Mouse (Mus musculus) adrenal gland, adult 18-20 months (tissue): ENCODE data around the gene Fap. TPM values are rescaled to one million over a fixed set of nuclear protein-coding genes. Genes with fewer than 3 reads are reported as not detected.

Experiments
- DNase-seq, 2 experiments: peaks; one replicate each; pipeline ENCODE4 v3.0.0; 2021 to 2022; ENCODE audit warnings: low spot score in 2 of 2
- long read RNA-seq, 2 experiments: library from polyadenylated mRNA; stranded (forward); transcript quantifications; one replicate each; pipeline ENCODE4 v2.0.0; 2021
- total RNA-seq, 2 experiments: library from RNA; stranded (reverse); gene quantifications; 1 replicate in 1 of 2; 2 replicates in 1 of 2; pipeline ENCODE4 v1.2.3; 2021

Gene Fap
- 1 to 10 TPM; 2.1 to 3.2 TPM for total RNA-seq
- long read RNA-seq, experiment 1 = 0 reads
- long read RNA-seq, experiment 2, partial matches to known transcripts = 1 of 5 reads
- long read RNA-seq, experiment 2, other reads (novel, unspliced or antisense) = 1 of 5 reads

DNA sequence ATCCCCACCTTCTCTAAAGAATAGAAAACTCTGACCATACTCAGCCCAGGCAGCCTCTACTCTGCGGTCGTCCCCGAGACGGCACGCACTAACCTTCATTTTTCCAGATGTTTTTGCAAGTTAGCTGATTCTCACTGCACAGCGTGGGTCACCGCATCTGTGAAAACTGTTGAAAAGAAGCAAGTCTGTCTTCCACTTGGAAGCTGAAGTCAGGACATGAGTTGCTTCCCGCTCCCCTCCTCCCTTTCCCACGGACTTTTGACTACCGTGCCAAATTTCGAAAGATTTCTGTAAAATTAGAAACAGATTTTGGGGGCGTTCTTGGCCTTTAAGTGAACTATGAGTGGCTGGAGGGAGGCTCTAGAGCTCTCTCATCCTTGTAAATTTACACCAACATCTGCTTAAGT lies at the start of gene Fap:
Gene Fap, minus strand, starts transcription at position 323 of the 407 bp plus-strand sequence.
- DNase-seq = no peak

DNA sequence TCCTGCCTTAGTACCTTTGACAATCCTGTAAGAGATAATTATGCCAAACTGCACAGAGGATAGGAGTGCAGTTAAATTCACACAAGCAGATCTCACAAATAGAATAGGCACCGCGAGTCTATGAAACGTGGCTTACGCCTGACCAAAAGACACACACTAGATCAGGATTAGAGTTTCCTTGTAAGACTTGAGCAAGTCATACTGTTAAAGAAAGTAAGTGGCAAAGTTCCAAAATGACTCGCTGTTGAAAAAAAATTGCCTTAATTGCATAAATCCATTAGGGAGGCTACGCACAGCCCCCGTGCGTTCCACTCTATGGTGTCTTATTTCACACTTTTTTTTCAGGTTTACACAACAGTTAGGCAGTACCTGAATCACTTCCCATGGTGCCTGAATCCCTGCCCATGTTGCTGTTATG lies 49.2 kb upstream of the Fap start:
- DNase-seq = no peak

DNA sequence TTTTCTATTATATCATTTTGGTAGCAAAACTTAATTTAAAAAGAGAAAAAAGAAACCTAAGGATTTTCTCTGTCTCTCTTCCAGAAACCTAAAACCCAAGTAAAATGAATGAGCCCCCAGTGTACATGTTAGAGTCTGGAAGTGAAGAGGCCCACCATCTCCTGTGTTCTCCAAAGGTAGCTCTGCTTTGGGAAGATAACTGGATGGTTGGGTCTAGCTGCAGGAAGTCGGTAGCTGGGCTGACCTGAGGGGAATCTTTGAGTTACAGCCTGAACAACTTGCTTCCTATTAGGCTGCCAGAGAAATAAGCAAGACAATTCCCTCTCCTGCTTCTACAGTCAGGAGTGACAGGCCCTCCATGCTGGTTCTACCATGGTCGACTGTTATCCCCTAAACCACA lies 45.8 kb upstream of the Fap start:
- DNase-seq = no peak

DNA sequence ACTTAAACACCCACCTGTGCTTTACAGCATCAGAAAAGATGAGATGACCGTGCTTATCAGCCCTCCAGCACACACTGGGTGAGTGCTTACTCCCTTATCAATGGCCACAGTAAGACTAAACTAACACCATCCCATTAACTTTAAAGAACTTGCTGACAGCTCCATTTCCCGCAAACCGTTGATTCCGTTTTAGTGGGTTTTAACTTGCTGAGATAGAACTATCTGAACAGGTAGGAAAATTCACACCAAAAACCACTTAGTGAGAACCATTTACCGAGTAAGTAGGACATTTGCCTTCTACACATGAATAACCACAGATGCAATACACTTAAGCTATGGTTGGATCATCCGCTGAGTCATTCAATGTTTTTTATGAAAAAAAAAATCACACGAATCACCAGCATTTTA lies 45.1 kb upstream of the Fap start:
- no peak for DNase-seq

DNA sequence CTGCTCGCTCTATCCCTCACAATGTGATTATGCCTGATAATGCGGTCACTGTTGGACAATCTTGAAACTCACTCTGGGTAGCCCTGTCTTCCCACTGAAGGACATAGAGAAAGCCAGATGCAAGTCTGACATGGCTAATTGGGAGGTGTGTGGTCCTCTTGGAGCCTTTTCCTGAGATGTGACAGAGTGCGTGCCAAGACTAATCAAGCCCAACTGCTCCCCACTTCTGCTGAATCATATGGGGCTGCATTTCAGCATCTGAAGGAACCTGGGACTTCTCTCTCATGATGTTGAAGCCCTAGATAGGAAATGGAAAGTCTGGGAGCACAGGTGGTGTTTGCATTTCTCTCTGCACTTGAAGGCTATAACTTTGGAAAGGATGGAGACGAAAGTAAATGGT lies 39.3 kb upstream of the Fap start:
- no peak for DNase-seq

DNA sequence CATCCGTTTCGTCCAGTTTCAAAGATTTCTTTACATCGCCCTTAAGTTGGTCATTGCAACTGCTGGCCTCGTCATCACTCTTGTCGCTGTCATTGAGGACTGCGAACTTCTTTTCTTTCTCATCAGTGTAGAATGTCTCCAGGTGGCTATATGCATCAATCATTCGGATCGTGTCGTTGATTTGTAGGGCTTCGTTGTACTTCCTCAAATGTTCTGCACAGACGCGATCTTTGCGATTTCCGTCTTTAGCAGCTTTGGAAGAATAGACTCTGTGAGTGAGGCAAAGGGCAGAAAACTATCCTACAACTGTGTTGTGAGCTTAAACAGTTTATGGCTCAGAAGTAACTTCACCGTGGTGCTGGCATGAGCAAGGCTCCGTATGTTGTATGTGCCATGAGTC lies 32.3 kb upstream of the Fap start:
- DNase-seq = no peak

DNA sequence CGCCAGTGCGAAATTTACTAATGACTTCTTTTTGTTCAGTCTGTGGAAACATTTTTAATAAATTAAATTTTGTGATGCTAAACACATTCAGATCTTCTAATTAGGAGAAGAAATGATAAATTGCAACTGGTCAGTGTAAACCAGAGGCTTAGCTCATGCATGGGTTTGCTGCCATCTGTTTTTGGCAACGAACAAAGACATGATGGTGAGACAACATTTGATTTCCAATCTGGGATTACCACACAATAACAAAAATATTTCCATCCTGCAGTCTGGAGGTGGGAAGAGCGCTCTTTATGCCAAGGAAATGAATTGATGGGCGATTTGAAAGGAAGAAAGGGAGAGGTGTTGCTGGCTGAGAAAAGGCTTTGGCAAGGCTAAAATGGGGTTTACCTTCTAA lies 29.7 kb upstream of the Fap start:
- no peak for DNase-seq

DNA sequence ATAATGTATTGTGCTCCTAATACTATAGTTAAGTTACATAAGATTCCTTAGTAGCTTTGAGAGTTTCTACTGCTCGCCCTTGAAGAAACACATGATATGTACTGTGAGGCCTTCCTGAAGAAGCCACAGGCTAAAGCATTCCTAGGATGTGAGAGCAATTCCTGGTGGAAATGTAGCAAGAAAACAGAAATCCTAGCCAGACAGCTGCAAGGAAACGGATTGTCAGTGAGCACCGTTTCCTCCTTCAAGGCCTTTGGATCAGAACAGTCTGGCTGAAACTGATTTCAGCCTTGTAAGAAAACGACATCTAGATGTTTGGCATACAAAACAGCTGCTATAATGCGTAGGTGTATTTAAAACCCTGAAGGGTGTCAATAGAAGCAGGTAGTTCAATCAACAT lies 22.7 kb upstream of the Fap start:
- DNase-seq = no peak

DNA sequence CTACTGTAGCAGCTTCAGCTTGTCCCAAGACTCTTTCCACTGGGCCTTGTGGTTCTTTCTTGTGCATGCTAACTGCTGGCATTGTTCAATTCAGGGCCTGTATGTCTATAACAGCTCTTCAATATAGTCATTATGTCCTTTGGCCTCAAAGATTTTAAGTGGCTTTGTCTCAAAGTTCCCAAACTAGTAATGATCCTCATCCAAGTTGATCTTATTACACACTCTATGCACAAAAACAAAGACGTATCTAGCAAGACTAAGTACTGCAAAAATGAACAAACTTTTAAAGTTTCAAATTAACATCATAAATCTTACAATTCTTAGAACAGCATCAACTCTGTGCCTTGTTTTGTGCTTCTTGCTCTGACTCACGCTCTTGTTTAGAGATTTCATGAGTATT lies 20.6 kb upstream of the Fap start:
- no peak for DNase-seq

DNA sequence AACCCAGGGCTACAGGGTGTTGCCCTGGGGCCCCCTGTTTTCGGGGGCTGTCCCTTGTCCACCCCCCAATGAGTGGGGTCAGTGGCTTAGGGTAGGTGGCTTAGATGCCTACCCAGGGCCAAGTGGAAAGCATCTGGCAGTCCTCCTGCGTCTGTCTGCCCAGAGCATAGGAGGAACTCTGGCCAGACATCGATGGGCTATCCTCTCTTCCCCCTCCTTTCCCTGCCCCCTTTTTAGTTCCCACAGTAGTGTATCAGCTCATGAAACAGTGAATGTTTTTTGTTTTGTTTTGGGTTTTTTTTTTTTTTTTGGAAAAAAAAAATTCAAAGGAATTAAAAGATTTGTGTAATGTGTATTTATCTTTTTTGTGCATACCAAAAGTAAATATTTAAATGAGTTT lies 17.7 kb upstream of the Fap start:
- no peak for DNase-seq

DNA sequence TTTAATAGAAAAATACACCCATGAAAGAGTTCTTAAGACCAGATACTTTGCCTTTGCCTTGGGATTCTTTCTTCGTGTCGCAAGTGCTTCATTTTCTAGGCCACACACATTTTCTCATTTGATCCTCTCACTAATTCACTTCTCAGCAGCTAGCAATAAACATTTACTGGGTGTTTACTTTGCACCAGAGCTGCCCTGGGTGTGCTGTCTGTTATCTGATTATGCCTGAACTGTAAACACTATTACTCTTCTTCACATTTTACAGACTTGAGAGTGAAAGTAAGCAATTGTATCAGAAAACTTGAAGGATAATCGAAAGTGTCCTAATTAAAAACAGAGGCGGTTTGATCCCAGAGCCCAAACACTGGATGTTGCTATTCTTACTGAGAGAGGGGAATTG lies 15.5 kb upstream of the Fap start:
- no peak for DNase-seq

DNA sequence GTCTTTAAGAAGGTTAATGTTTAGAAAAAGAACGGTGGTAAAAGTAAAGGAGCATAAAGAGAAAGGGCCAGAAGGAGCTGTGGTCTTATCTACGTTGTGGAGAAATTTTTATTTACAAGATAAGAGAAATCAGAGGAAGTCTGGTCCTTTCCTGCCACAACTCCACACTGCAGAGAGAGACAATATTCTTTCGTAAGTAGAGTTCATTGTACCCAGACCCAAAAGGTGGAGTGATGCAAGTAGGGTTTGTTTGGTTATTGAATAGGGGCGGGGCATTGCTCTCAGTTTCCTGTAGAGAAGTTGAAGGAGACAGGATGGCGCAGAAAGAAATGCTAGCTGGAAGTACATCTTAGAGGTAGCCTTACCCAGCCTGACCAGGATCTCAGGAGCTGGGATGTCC lies 11.9 kb upstream of the Fap start:
- DNase-seq = no peak

DNA sequence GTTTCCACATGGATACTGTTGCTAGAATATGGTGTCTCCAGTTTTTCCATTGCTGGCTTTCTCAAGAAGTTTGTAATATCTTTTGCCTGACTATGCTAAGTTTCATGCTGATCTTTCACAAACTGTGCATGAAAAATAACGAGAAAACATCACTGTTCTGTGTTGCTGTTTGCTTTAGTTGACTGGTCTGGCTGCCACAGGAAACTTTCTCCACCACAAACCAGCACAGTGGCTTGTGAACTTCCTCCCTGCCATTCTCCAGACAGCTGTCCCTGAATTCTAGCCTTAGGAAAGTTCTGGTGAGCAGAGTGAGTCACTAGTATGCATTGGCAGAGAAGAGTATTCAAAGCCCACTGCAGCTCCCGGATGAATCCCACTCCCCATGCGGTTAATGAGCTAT lies 1.1 kb upstream of the Fap start:
- DNase-seq = no peak

DNA sequence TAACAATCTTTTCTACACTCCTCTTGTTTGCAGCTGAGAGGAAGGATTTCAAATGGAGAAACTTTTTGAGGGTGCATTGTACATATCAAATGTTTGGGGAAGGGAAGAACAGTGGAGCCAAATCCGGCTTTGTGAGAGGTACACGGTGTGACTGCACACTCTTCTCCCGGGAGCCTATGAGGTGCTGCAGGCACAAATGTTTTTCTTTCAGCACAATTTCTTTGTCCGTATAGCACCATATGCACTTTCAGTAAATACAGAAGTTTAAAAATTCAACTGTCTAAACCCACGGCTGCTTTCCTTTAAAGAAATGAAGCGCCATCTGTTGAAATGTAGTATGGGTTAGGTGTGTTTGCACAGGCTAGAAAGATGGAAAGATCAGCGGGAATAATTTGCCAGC lies 375 bp upstream of the Fap start:
- DNase-seq = no peak

DNA sequence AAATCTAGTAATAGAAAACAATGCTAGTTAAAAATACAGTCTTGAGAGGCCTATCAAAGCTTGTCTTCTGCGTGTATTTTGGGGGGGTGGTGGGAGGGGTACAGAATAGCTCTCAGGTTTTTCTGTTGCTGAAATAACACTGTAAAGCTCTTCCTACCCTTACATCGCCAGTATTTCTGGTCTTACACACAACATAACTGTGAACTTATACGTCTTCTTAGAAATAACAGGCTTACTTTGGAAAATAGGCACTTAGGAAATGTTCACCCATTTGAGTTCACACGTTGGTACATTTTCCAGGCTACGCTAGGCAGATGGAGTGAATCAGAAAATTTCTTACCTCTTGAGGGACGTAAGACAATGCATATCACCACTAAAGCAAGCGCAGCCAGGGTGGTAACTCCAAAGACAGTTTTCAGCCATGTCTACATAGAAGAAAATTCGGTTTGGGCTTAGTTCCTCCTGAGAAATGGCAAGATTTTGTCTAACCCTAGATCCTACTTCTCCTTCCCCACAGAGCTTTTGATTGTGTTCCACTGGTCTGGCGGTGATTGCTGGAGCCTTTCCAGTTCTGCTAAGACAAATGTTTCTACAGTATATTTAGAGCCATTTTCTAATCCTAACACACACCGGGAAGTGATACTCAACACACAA lies 649 bp downstream of the Fap start:
- DNase-seq = no peak

DNA sequence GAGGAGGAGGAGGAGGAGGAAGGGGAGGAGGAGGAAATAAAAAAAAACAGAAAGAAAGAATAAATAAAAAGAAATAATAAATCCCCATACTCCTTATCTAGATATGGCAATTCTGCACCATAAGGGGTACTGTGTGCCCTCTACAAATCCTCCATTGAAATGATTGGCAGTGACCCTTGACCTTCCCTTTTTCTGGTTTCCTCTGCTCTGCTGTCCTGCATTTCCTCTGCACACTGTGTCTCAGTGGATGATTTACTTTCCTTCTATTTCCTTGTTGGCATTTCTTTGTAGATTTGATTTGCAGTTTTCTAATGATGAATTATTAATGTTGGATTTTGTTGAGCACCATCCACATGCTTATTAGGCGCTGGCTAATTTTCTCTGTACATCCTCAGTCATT lies 9.2 kb downstream of the Fap start:
- no peak for DNase-seq

DNA sequence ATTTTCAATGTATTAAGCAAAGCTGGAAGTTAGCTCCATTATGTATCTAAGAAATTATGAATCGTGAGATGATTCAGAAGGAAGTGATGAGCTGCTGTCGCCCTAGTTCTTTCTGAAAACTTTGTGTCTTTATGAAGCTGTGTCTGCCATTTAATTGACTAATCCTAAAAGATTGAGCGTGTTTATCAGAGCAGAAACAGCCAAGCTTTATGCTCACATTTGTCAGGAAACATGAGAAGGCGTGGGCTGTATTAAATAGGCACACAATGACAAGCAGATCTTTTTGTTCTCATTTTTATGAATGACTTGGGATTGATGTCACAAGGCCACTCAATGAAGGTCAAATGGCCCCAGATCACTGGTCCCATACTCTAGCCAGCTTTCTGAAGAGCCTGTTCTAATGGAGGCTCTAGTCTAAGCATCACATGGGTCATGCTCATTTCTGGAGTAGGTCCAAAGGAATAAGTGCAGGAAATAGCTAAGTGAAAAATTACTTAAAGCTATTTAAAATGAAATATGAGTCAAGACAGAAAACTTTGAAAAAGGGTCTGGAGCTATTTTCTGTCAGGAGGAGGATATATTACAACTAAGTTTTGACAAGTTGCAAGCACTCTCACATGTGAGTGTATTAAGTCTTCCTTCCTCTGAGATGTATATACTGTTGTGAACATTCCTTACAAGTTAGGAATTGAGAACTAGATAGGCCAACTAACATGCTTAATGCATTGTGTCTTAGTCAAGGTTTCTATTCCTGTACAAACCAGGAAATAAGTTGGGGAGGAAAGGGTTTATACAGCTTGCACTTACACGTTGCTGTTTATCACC lies 11.0 kb downstream of the Fap start:
- DNase-seq = no peak

DNA sequence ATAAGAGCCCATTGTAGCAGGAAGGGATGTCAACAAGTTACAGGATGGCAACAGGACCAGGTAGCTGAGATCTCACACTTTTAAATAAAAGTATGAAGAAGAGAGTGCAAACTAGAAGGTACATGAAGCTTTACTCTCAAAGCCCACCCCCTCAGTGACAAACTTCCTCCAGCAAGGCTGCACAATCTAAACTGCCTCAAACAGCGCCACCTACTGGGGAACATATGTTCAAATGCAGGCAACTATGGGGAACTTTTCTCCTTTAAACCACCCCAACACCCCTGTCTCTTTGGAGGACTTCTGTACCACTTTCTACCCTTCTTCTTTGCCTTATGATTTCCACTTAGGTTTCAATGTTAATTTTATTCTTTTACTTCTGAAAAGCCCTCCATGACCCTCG lies 16.5 kb downstream of the Fap start:
- DNase-seq = no peak

DNA sequence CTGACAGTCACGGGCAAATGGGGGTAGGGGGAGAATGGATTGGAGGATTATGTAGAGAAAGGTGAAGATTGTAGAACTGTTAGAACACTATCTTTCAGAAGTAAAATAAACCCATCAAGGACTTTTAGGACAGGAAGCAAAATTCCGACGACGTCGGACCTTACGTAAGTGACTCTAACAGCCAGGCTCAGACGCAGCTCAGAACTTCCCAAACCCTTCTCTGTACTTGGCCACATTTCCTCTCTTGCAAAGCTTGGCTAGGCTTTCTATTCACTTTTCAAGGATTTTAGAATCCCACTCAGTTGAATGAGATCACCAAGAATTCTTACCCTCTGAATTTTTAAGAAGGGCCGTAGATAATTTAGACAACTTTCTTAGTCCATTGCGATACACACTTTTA lies 17.5 kb downstream of the Fap start:
- DNase-seq = no peak

DNA sequence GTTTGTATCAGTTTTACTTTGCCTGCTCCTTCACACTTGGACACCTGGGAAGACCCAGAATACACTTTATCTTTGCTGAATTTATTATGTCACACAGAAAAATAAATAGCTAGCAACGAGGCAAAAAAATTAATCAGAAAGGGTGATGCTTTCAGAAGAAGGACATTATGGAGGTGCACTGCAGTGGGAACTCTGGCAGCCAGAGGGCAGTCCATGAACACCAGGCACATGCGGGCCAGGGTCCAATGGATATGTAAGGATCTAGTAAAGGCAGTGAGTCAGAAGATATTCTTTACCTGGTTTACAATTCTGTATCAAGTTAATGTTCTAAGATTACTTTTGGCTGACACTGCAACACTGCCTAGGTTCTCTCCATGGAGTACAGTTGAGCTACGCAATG lies 24.2 kb downstream of the Fap start:
- no peak for DNase-seq

DNA sequence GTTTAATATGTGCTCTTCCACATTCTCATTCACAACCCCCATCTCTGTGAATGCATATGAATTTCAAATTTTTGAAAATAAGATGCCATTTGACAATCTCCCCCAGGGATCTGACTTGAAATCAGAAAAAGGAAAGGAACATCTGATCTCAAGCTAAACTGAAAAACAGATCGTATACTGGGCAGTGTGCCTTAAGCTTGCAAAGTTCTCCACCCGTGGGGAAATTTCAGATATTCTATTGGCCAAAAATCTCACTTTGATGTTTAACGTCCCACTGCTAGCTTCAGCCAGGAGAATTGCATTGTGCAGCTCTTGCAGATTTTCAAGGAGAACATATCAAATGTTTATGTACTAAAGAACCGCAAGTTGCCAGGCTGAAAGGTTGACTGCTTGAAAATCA lies 24.7 kb downstream of the Fap start:
- DNase-seq = no peak

DNA sequence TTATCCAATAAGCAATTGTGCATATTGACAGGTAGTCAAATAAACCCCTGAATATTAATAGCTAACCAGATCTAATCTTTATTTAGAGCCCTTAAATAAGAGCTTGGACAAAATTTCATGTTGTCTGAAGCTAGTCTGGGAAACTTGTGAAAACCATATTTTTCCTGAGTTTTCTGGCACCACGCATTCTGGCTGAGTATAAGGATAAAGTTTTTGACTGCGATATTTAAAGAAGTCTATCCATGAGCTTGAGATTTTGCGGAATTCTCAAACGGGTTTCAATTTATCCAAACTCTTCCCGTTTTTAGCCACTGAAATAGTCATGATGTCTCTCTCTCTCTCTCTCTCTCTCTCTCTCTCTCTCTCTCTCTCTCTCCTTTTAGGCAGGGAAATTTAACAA lies 25.8 kb downstream of the Fap start:
- DNase-seq = no peak

DNA sequence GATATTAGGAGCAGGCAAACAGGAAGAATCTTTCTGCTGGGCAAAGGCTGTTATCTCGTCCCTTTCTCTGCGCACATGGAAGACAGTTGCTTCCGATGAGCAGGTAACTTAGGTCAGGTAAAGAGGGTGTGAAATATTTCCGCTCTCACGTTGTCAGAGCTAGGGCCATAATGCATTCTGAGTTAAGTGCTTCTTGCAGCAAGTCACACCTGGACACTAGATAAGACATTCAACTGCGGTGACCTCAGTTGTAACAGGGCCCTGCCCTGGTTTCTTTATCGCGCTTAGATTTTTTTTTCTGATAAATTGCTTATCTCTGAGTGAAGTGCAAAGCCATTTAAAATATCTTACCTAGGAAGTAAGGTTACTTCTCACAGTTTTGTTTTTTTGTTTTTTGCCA lies 38.4 kb downstream of the Fap start:
- DNase-seq = no peak
